Mouse (Mus musculus) lung, postnatal 0 days (tissue): Measurements from ENCODE around the gene Lbh.

Experiments
- CTCF ChIP-seq: IDR thresholded peaks from 2 replicates; pipeline ENCODE4 v1.5.1; 2016; ENCODE audit warnings: antibody characterized with exemption, mild to moderate bottlenecking
- EP300 ChIP-seq: IDR thresholded peaks from 2 replicates; pipeline ENCODE4 v1.6.1; 2016; ENCODE audit warnings: antibody characterized with exemption, mild to moderate bottlenecking, control low read depth

GRCm38 (mm10) chr17:72890398-72890898 is 27.7 kb upstream of the Lbh start:
- no peak for TF ChIP-seq CTCF
- TF ChIP-seq EP300: no peak
